Mouse (Mus musculus) ES-E14 (cell line): ENCODE measurements around the gene Hoxb3. TPM values are rescaled to one million over a fixed set of nuclear protein-coding genes. Genes with fewer than 3 reads are reported as not detected.

Source experiments
- DNase-seq: peaks from one replicate; pipeline ENCODE4 v3.0.0-alpha.2; 2013; ENCODE audit warnings: low read depth, low spot score
- H3K27ac ChIP-seq: 2 replicates; pipeline ENCODE4 v1.5.1; 2012; ENCODE audit warnings: low read depth, mild to moderate bottlenecking, low read length, moderate library complexity, mixed read lengths; ENCODE audit not compliant: poor library complexity, insufficient read depth, severe bottlenecking
- H3K36me3 ChIP-seq: 2 replicates; pipeline ENCODE4 v1.6.1; 2012; ENCODE audit warnings: mild to moderate bottlenecking, low read length, moderate library complexity, mixed read lengths; ENCODE audit not compliant: control insufficient read depth, poor library complexity, insufficient read depth, severe bottlenecking
- H3K4me1 ChIP-seq, 2 experiments: fragments of 150-350 bp in 1 of 2; sonication (generic) in 1 of 2; 2 replicates each; pipeline ENCODE4 v1.6.1; 2012; ENCODE audit warnings: low read length in 2 of 2, mild to moderate bottlenecking in 1 of 2, mixed read lengths in 1 of 2; ENCODE audit not compliant: control insufficient read depth in 2 of 2, insufficient read depth in 2 of 2, poor library complexity in 1 of 2
- H3K4me3 ChIP-seq, 2 experiments: fragments of 150-350 bp in 1 of 2; sonication (generic) in 1 of 2; 2 replicates each; pipeline ENCODE4 v1.5.1; 2012; ENCODE audit warnings: low read length in 2 of 2, low read depth in 1 of 2, mild to moderate bottlenecking in 1 of 2, mixed read lengths in 1 of 2; ENCODE audit not compliant: insufficient read depth in 1 of 2, poor library complexity in 1 of 2, severe bottlenecking in 1 of 2
- H3K9ac ChIP-seq: 2 replicates; pipeline ENCODE4 v1.6.1; 2012; ENCODE audit warnings: low read depth, mild to moderate bottlenecking, low read length, mixed read lengths; ENCODE audit not compliant: poor library complexity, insufficient read depth, severe bottlenecking
- H3K9me3 ChIP-seq: fragments of 150-350 bp; sonication (generic); 2 replicates; pipeline ENCODE4 v1.6.1; 2012; ENCODE audit warnings: low read depth, mild to moderate bottlenecking, low read length; ENCODE audit not compliant: control insufficient read depth, insufficient read depth
- CHD2 ChIP-seq: IDR thresholded peaks from 2 replicates; pipeline ENCODE4 v1.6.1; 2014; ENCODE audit warnings: mild to moderate bottlenecking, low read depth, low read length, inconsistent platforms
- HCFC1 ChIP-seq: IDR thresholded peaks from 2 replicates; pipeline ENCODE4 v1.6.1; 2012; ENCODE audit warnings: low read length, inconsistent platforms, borderline replicate concordance; ENCODE audit not compliant: insufficient read depth
- MAFK ChIP-seq: IDR thresholded peaks from 2 replicates; pipeline ENCODE4 v1.6.1; 2014; ENCODE audit warnings: mild to moderate bottlenecking, low read depth, low read length, inconsistent platforms; ENCODE audit not compliant: insufficient read depth
- ZC3H11A ChIP-seq: IDR thresholded peaks from 2 replicates; pipeline ENCODE4 v1.6.1; 2012; ENCODE audit warnings: low read depth, mild to moderate bottlenecking, inconsistent platforms, low read length, borderline replicate concordance
- ZNF384 ChIP-seq: IDR thresholded peaks from 2 replicates; pipeline ENCODE4 v1.6.1; 2012; ENCODE audit warnings: low read depth, low read length, inconsistent platforms
- in situ Hi-C, 2 experiments: fragments of 600-800 bp; cut with MboI; formaldehyde crosslinking; loops; one replicate each; pipeline ENCODE4 v1.15.1; 2025; ENCODE audit warnings: low sequenced_read_pairs in 2 of 2, inconsistent platforms in 1 of 2; ENCODE audit not compliant: unreplicated experiment in 2 of 2
- total RNA-seq: library from RNA; depleted of rRNA; stranded (reverse); fragments of 300-350 nt; gene quantifications from 2 replicates; pipeline ENCODE4 v1.2.3, GENCODE M21; 2012

Hoxb3 gene
- total RNA-seq, 1 experiment = 0.54 TPM

GRCm38 (mm10) chr11:96309288-96309687 lies 13.8 kb upstream of the Hoxb3 start:
- no peak for DNase-seq
- H3K4me3 ChIP-seq = no peak overlapping the region
- in situ Hi-C loops = loop anchor here in 1 of 2 experiments (10.0 kb wide), 1 partner anchor 246 kb away; no protein-coding TSS in a partner anchor
- H3K9me3 ChIP-seq = no peaks in the 10 kb centered on the region
- no peak for TF ChIP-seq HCFC1
- no peak for TF ChIP-seq ZNF384
- no peak for TF ChIP-seq ZC3H11A
- TF ChIP-seq MAFK = no peak
- no peak for TF ChIP-seq CHD2
- H3K36me3 ChIP-seq = no peaks in the 10 kb centered on the region
- H3K27ac ChIP-seq = no peak overlapping the region
- no peak overlapping the region for H3K9ac ChIP-seq
- H3K4me1 ChIP-seq = peaks cover 0 to 6% of the 10 kb centered on the region in 2 experiments; a peak in 2 of 4 replicates

GRCm38 (mm10) chr11:96310183-96310938 lies 12.8 kb upstream of the Hoxb3 start:
- DNase-seq = no peak
- Histone ChIP-seq H3K9ac (no peak overlapping the region), H3K27ac (no peak overlapping the region), H3K4me1 (peaks cover 0 to 6% of the 10 kb centered on the region in 2 experiments; a peak in 2 of 4 replicates), H3K9me3 (no peaks in the 10 kb centered on the region), H3K36me3 (no peaks in the 10 kb centered on the region), H3K4me3 (no peak overlapping the region)
- in situ Hi-C loops = no loop called here
- TF ChIP-seq MAFK (no peak), HCFC1 (no peak), ZNF384 (no peak), ZC3H11A (no peak), CHD2 (no peak)

- Histone ChIP-seq H3K9me3 (no peaks in the 10 kb centered on the region), H3K4me3 (no peak overlapping the region), H3K36me3 (no peaks in the 10 kb centered on the region), H3K27ac (no peak overlapping the region), H3K9ac (no peak overlapping the region), H3K4me1 (peaks cover 0 to 6% of the 10 kb centered on the region in 2 experiments; a peak in 2 of 4 replicates)
- DNase-seq = no peak
- in situ Hi-C loops = no loop called here
- TF ChIP-seq ZNF384 (no peak), HCFC1 (no peak), ZC3H11A (no peak), MAFK (no peak)
These were observed 12.0 kb upstream of the Hoxb3 start for GRCm38 (mm10) chr11:96311097-96311496.

GRCm38 (mm10) chr11:96311520-96312417 lies 11.4 kb upstream of the Hoxb3 start:
- no peak for TF ChIP-seq HCFC1
- no peak for TF ChIP-seq MAFK
- TF ChIP-seq CHD2 = no peak
- TF ChIP-seq ZNF384 = no peak
- no peak; the same call in 1 of the 2 replicates for TF ChIP-seq ZC3H11A
- Histone ChIP-seq H3K9me3 (no peaks in the 10 kb centered on the region), H3K9ac (no peak overlapping the region), H3K4me3 (no peak overlapping the region), H3K36me3 (no peaks in the 10 kb centered on the region), H3K27ac (no peak overlapping the region), H3K4me1 (peaks cover 0 to 6% of the 10 kb centered on the region in 2 experiments; a peak in 2 of 4 replicates)
- in situ Hi-C loops = no loop called here
- DNase-seq = peak; percentile 72
